Mouse (Mus musculus): ENCODE data around the gene Ugp2. TPM values are rescaled to one million over a fixed set of nuclear protein-coding genes. Genes with fewer than 3 reads are reported as not detected.

Gene Ugp2
- total and polyA plus RNA-seq, 3 experiments = 17.7 to 44.1 (median 24.1) TPM

- TF ChIP-seq CTCF (conservative IDR thresholded peaks at IDR 0.05 in 1 of 2, IDR thresholded peaks at IDR 0.05 in 1 of 2; ENCODE audit: low read depth in 2 of 2, low read length in 2 of 2) = no peak
These were observed 1.6 kb downstream of the Ugp2 start (continued) for GRCm38 (mm10) chr11:21369248-21370016.

- in situ Hi-C loops (cut with MboI; ENCODE audit: low pct_ligation_motif_present, low pct_unique_long_range_greater_than_20kb, low sequenced_read_pairs) (no loop called here), dilution Hi-C loops (cut with MboI; ENCODE audit: extremely low pct_ligation_motif_present, extremely low pct_unique_long_range_greater_than_20kb, low sequenced_read_pairs) (no loop called here)
- no peaks in the 10 kb centered on the region for H3K27me3 ChIP-seq (replicated peaks)
- no peak overlapping the region for H3K9ac ChIP-seq (ENCODE audit: insufficient read depth, low read depth)
- H3K4me2 ChIP-seq (ENCODE audit: insufficient read depth, low read depth, poor library complexity, severe bottlenecking) = no peak overlapping the region
- peaks cover 19% of the 10 kb centered on the region for H3K79me2 ChIP-seq (replicated peaks; ENCODE audit: control insufficient read depth, extremely low read depth, insufficient read depth, poor library complexity, severe bottlenecking)
- TF ChIP-seq CTCF (conservative IDR thresholded peaks at IDR 0.05 in 1 of 2, IDR thresholded peaks at IDR 0.05 in 1 of 2; ENCODE audit: low read depth in 2 of 2, low read length in 2 of 2) = no peak
- H3K9me3 ChIP-seq (replicated peaks; ENCODE audit: low read length) = peaks cover 3% of the 10 kb centered on the region
- H3K27ac ChIP-seq (ENCODE audit: insufficient read depth, low read depth) = no peak overlapping the region
- no peak overlapping the region for H3K4me3 ChIP-seq (replicated peaks in 1 of 3; ENCODE audit: low read depth in 2 of 3, low read length in 2 of 3, poor library complexity in 1 of 3)
- H3K4me1 ChIP-seq (ENCODE audit: control insufficient read depth in 1 of 2, insufficient read depth in 2 of 2) = peaks cover 0 to 17% of the 10 kb centered on the region in 2 experiments; a peak in 2 of 4 replicates
- no peak for DNase-seq (ENCODE audit: extremely low read depth)
- peaks cover 0 to 5% of the 10 kb centered on the region in 2 experiments for H3K36me3 ChIP-seq (replicated peaks in 1 of 2; ENCODE audit: control insufficient read depth in 1 of 2, insufficient read depth in 1 of 2, low read length in 1 of 2)
These were observed 2.5 kb downstream of the Ugp2 start for GRCm38 (mm10) chr11:21368466-21368865.

DNA sequence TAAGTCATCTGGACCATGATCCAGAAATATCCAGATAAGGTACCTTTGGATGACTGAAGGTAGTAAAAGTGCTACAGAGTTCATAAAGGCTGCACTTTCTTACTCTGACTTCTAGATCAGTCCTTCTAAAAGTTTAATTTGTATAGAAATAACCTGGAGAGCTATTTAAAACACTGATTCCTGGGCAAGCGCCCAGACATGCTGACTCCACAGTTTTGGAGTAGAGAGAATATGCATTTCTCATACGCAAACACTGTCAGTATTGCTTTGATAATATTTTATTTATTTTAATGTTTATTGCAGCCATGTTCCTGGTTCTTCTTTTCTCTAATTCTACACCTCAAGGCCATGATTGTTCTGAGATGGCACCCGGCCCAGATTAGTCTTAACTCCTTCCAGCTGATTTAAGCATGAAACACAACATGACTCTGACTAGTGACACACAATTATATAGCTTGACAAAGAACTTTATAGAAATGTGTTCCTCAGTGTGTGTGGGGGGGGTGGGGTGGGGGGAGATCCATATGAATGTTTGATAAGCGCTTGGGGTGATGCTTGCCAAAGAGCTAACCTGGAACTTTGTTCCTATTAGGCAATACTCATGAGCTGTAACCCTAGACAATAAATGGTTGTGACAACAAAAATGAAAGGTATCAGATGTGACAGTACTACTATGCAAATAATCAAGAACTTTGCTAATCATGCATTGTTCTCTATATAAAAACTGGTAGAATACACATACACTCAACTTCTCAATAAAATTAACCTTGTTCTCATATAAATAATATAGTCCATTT is 7.7 kb downstream of the Ugp2 start:
- DNase-seq (ENCODE audit: extremely low read depth) = no peak
- in situ Hi-C loops (cut with MboI; ENCODE audit: low pct_ligation_motif_present, low pct_unique_long_range_greater_than_20kb, low sequenced_read_pairs) = no loop called here
- peaks cover 9% of the 10 kb centered on the region; the same call in 1 of the 2 replicates for H3K79me2 ChIP-seq (replicated peaks; ENCODE audit: control insufficient read depth, extremely low read depth, insufficient read depth, poor library complexity, severe bottlenecking)

DNA sequence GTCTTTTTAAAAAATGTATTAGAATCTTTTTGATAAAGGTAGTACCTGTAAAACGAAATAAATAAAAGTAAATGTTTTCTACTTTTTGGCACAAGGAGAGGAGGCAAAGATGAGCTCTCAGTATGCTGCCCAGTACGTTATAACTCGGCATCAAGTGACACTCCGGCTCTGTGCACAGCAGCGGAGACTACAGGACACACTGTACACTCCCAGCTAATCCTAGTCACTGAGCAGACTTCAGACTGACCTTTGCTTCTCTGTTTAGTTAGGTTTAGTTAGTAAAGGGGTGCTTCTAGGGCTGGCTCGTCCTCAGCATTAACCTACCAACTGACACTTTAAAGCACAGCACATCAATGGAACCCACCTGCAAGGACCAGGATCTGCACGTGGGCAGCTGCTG is 19.7 kb downstream of the Ugp2 start:
- no peak overlapping the region for H3K9ac ChIP-seq (ENCODE audit: insufficient read depth, low read depth)
- no peak for TF ChIP-seq ELF1 (IDR thresholded peaks at IDR 0.05; ENCODE audit: low read depth, low read length)
- no peak for TF ChIP-seq HCFC1 (IDR thresholded peaks at IDR 0.05; ENCODE audit: low read depth, low read length)
- no peak for TF ChIP-seq SMC3 (IDR thresholded peaks at IDR 0.05; ENCODE audit: low read depth, low read length)
- TF ChIP-seq NELFE (IDR thresholded peaks at IDR 0.05; ENCODE audit: low read depth, low read length) = no peak
- TF ChIP-seq E2F4 (IDR thresholded peaks at IDR 0.05; ENCODE audit: insufficient replicate concordance, low read depth, low read length) = no peak
- TF ChIP-seq TBP (conservative IDR thresholded peaks at IDR 0.05; ENCODE audit: low read depth, low read length) = no peak
- TF ChIP-seq NRF1 (IDR thresholded peaks at IDR 0.05; ENCODE audit: low read depth, low read length) = no peak
- no peak for TF ChIP-seq CTCF (conservative IDR thresholded peaks at IDR 0.05 in 1 of 2, IDR thresholded peaks at IDR 0.05 in 1 of 2; ENCODE audit: low read depth in 2 of 2, low read length in 2 of 2)
- no peak for TF ChIP-seq IRF4 (IDR thresholded peaks at IDR 0.05; ENCODE audit: low read depth, low read length)
- no peak for TF ChIP-seq MAX (IDR thresholded peaks at IDR 0.05; ENCODE audit: low read length)

More for the DNA sequence above, 7.7 kb downstream of the Ugp2 start:
- Histone ChIP-seq H3K9me3 (replicated peaks; ENCODE audit: low read length) (no peaks in the 10 kb centered on the region), H3K4me2 (ENCODE audit: insufficient read depth, low read depth, poor library complexity, severe bottlenecking) (no peak overlapping the region), H3K9ac (ENCODE audit: insufficient read depth, low read depth) (no peak overlapping the region), H3K36me3 (replicated peaks in 1 of 2; ENCODE audit: control insufficient read depth in 1 of 2, insufficient read depth in 1 of 2, low read length in 1 of 2) (peaks cover 0 to 5% of the 10 kb centered on the region in 2 experiments), H3K4me1 (ENCODE audit: control insufficient read depth in 1 of 2, insufficient read depth in 2 of 2) (no peaks in the 10 kb centered on the region), H3K4me3 (replicated peaks in 1 of 3; ENCODE audit: low read depth in 2 of 3, low read length in 2 of 3, poor library complexity in 1 of 3) (no peak overlapping the region), H3K27ac (ENCODE audit: insufficient read depth, low read depth) (no peak overlapping the region), H3K27me3 (replicated peaks) (no peaks in the 10 kb centered on the region)
- peak; percentile 71 for TF ChIP-seq MAFK (IDR thresholded peaks at IDR 0.05; ENCODE audit: insufficient replicate concordance, low read length)
- TF ChIP-seq SMC3 (IDR thresholded peaks at IDR 0.05; ENCODE audit: low read depth, low read length) = no peak
- TF ChIP-seq MAX (IDR thresholded peaks at IDR 0.05; ENCODE audit: low read length) = no peak
- dilution Hi-C loops (cut with MboI; ENCODE audit: extremely low pct_ligation_motif_present, extremely low pct_unique_long_range_greater_than_20kb, low sequenced_read_pairs) = no loop called here

More for the DNA sequence above, 19.7 kb downstream of the Ugp2 start:
- H3K27ac ChIP-seq (ENCODE audit: insufficient read depth, low read depth) = no peak overlapping the region
- in situ Hi-C loops (cut with MboI; ENCODE audit: low pct_ligation_motif_present, low pct_unique_long_range_greater_than_20kb, low sequenced_read_pairs) (no loop called here), dilution Hi-C loops (cut with MboI; ENCODE audit: extremely low pct_ligation_motif_present, extremely low pct_unique_long_range_greater_than_20kb, low sequenced_read_pairs) (no loop called here)
- no peak overlapping the region for H3K4me3 ChIP-seq (replicated peaks in 1 of 3; ENCODE audit: low read depth in 2 of 3, low read length in 2 of 3, poor library complexity in 1 of 3)
- H3K27me3 ChIP-seq (replicated peaks) = no peaks in the 10 kb centered on the region
- no peaks in the 10 kb centered on the region for H3K4me1 ChIP-seq (ENCODE audit: control insufficient read depth in 1 of 2, insufficient read depth in 2 of 2)
- no peaks in the 10 kb centered on the region for H3K9me3 ChIP-seq (replicated peaks; ENCODE audit: low read length)
- no peak overlapping the region for H3K4me2 ChIP-seq (ENCODE audit: insufficient read depth, low read depth, poor library complexity, severe bottlenecking)
- peaks cover 11 to 35% of the 10 kb centered on the region in 2 experiments for H3K36me3 ChIP-seq (replicated peaks in 1 of 2; ENCODE audit: control insufficient read depth in 1 of 2, insufficient read depth in 1 of 2, low read length in 1 of 2)
- DNase-seq (ENCODE audit: extremely low read depth) = no peak
- H3K79me2 ChIP-seq (replicated peaks; ENCODE audit: control insufficient read depth, extremely low read depth, insufficient read depth, poor library complexity, severe bottlenecking) = no peaks in the 10 kb centered on the region; the same call in 1 of the 2 replicates

Data from CH12.LX (cell line).